Mouse (Mus musculus): Measurements from ENCODE around the gene Flrt3. TPM values are rescaled to one million over a fixed set of nuclear protein-coding genes. Genes with fewer than 3 reads are reported as not detected.

The Flrt3 gene
- polyA plus RNA-seq (2012; rRNA removed), result 0.23 and 0.25 TPM in 2 replicates

GRCm38 (mm10) chr2:140670963-140671702, at the start of gene Flrt3:
Gene Flrt3 (minus strand): TSS chr2:140671469.
- no peaks in the 10 kb centered on the region for H3K4me1 ChIP-seq (ENCODE audit: control insufficient read depth, insufficient read depth, insufficient read length)
- TF ChIP-seq POLR2A (IDR thresholded peaks at IDR 0.05; ENCODE audit: low read depth, low read length), result no peak
- no peak for TF ChIP-seq CTCF (IDR thresholded peaks at IDR 0.05; ENCODE audit: extremely low read depth, insufficient read depth, insufficient read length, insufficient replicate concordance)
- H3K27ac ChIP-seq (ENCODE audit: insufficient read depth, low read length), result no peak within 1 kb of the TSS
- no peaks in the 10 kb centered on the region for H3K36me3 ChIP-seq (ENCODE audit: control insufficient read depth, insufficient read depth, low read length)
- no peak for DNase-seq (ENCODE audit: low read depth in 1 of 2, low spot score in 2 of 2)
- peak within 1 kb of the TSS; percentile 17 for H3K4me3 ChIP-seq (ENCODE audit: extremely low read depth, insufficient read depth, insufficient read length)
- 3% methylated on average over 26 of the region's 26 CpGs for WGBS
- H3K27me3 ChIP-seq (ENCODE audit: control insufficient read depth, insufficient read depth, low read length), result no peaks in the 10 kb centered on the region

- no peaks in the 10 kb centered on the region for H3K4me1 ChIP-seq (ENCODE audit: control insufficient read depth, insufficient read depth, insufficient read length)
- no peaks in the 10 kb centered on the region for H3K36me3 ChIP-seq (ENCODE audit: control insufficient read depth, insufficient read depth, low read length)
- 92% methylated on average over 9 of the region's 9 CpGs for WGBS
- TF ChIP-seq CTCF (IDR thresholded peaks at IDR 0.05; ENCODE audit: extremely low read depth, insufficient read depth, insufficient read length, insufficient replicate concordance), result no peak
- no peak for TF ChIP-seq POLR2A (IDR thresholded peaks at IDR 0.05; ENCODE audit: low read depth, low read length)
- H3K4me3 ChIP-seq (ENCODE audit: extremely low read depth, insufficient read depth, insufficient read length), result no peak overlapping the region
- DNase-seq (ENCODE audit: low read depth in 1 of 2, low spot score in 2 of 2), result no peak
- no peak overlapping the region for H3K27ac ChIP-seq (ENCODE audit: insufficient read depth, low read length)
- no peaks in the 10 kb centered on the region for H3K27me3 ChIP-seq (ENCODE audit: control insufficient read depth, insufficient read depth, low read length)
Observed at GRCm38 (mm10) chr2:140717407-140717806, 46.1 kb upstream of the Flrt3 start.

GRCm38 (mm10) chr2:140715822-140716221, 44.6 kb upstream of the Flrt3 start:
- H3K27ac ChIP-seq (ENCODE audit: insufficient read depth, low read length), result no peak overlapping the region
- WGBS, result 80% methylated on average over 4 of the region's 4 CpGs
- TF ChIP-seq POLR2A (IDR thresholded peaks at IDR 0.05; ENCODE audit: low read depth, low read length) (no peak), CTCF (IDR thresholded peaks at IDR 0.05; ENCODE audit: extremely low read depth, insufficient read depth, insufficient read length, insufficient replicate concordance) (no peak)
- no peak for DNase-seq (ENCODE audit: low read depth in 1 of 2, low spot score in 2 of 2)
- no peaks in the 10 kb centered on the region for H3K36me3 ChIP-seq (ENCODE audit: control insufficient read depth, insufficient read depth, low read length)
- no peaks in the 10 kb centered on the region for H3K27me3 ChIP-seq (ENCODE audit: control insufficient read depth, insufficient read depth, low read length)
- no peak overlapping the region for H3K4me3 ChIP-seq (ENCODE audit: extremely low read depth, insufficient read depth, insufficient read length)
- H3K4me1 ChIP-seq (ENCODE audit: control insufficient read depth, insufficient read depth, insufficient read length), result no peaks in the 10 kb centered on the region

- TF ChIP-seq POLR2A (IDR thresholded peaks at IDR 0.05; ENCODE audit: low read depth, low read length) (no peak), CTCF (IDR thresholded peaks at IDR 0.05; ENCODE audit: extremely low read depth, insufficient read depth, insufficient read length, insufficient replicate concordance) (no peak)
- WGBS, result 87% methylated on average over 5 of the region's 5 CpGs
- H3K4me1 ChIP-seq (ENCODE audit: control insufficient read depth, insufficient read depth, insufficient read length), result no peaks in the 10 kb centered on the region
- H3K36me3 ChIP-seq (ENCODE audit: control insufficient read depth, insufficient read depth, low read length), result no peaks in the 10 kb centered on the region
- H3K4me3 ChIP-seq (ENCODE audit: extremely low read depth, insufficient read depth, insufficient read length), result no peak overlapping the region
- no peak for DNase-seq (ENCODE audit: low read depth in 1 of 2, low spot score in 2 of 2)
- H3K27me3 ChIP-seq (ENCODE audit: control insufficient read depth, insufficient read depth, low read length), result no peaks in the 10 kb centered on the region
- H3K27ac ChIP-seq (ENCODE audit: insufficient read depth, low read length), result no peak overlapping the region
Observed at GRCm38 (mm10) chr2:140707550-140707949, 36.3 kb upstream of the Flrt3 start.

- 68% methylated on average over 2 of the region's 2 CpGs for WGBS
- no peaks in the 10 kb centered on the region for H3K36me3 ChIP-seq (ENCODE audit: control insufficient read depth, insufficient read depth, low read length)
- no peaks in the 10 kb centered on the region for H3K27me3 ChIP-seq (ENCODE audit: control insufficient read depth, insufficient read depth, low read length)
- no peak for DNase-seq (ENCODE audit: low read depth in 1 of 2, low spot score in 2 of 2)
- H3K27ac ChIP-seq (ENCODE audit: insufficient read depth, low read length), result no peak overlapping the region
- TF ChIP-seq POLR2A (IDR thresholded peaks at IDR 0.05; ENCODE audit: low read depth, low read length) (no peak), CTCF (IDR thresholded peaks at IDR 0.05; ENCODE audit: extremely low read depth, insufficient read depth, insufficient read length, insufficient replicate concordance) (no peak)
- no peaks in the 10 kb centered on the region for H3K4me1 ChIP-seq (ENCODE audit: control insufficient read depth, insufficient read depth, insufficient read length)
- no peak overlapping the region for H3K4me3 ChIP-seq (ENCODE audit: extremely low read depth, insufficient read depth, insufficient read length)
Observed at GRCm38 (mm10) chr2:140705278-140705677, 34.0 kb upstream of the Flrt3 start.

- Histone ChIP-seq H3K36me3 (ENCODE audit: control insufficient read depth, insufficient read depth, low read length) (no peaks in the 10 kb centered on the region), H3K27me3 (ENCODE audit: control insufficient read depth, insufficient read depth, low read length) (no peaks in the 10 kb centered on the region), H3K4me1 (ENCODE audit: control insufficient read depth, insufficient read depth, insufficient read length) (no peaks in the 10 kb centered on the region), H3K27ac (ENCODE audit: insufficient read depth, low read length) (no peak overlapping the region), H3K4me3 (ENCODE audit: extremely low read depth, insufficient read depth, insufficient read length) (no peak overlapping the region)
- TF ChIP-seq CTCF (IDR thresholded peaks at IDR 0.05; ENCODE audit: extremely low read depth, insufficient read depth, insufficient read length, insufficient replicate concordance), result no peak
- no peak for TF ChIP-seq POLR2A (IDR thresholded peaks at IDR 0.05; ENCODE audit: low read depth, low read length)
- 78% methylated on average over 3 of the region's 3 CpGs for WGBS
- DNase-seq (ENCODE audit: low read depth in 1 of 2, low spot score in 2 of 2), result no peak
Observed at GRCm38 (mm10) chr2:140704146-140704545, 32.9 kb upstream of the Flrt3 start.

GRCm38 (mm10) chr2:140703377-140703776, 32.1 kb upstream of the Flrt3 start:
- DNase-seq (ENCODE audit: low read depth in 1 of 2, low spot score in 2 of 2), result no peak

More at GRCm38 (mm10) chr2:140703377-140703776, 32.1 kb upstream of the Flrt3 start:
- 88% methylated on average over 4 of the region's 4 CpGs for WGBS
- TF ChIP-seq POLR2A (IDR thresholded peaks at IDR 0.05; ENCODE audit: low read depth, low read length) (no peak), CTCF (IDR thresholded peaks at IDR 0.05; ENCODE audit: extremely low read depth, insufficient read depth, insufficient read length, insufficient replicate concordance) (no peak)
- Histone ChIP-seq H3K4me1 (ENCODE audit: control insufficient read depth, insufficient read depth, insufficient read length) (no peaks in the 10 kb centered on the region), H3K4me3 (ENCODE audit: extremely low read depth, insufficient read depth, insufficient read length) (no peak overlapping the region), H3K36me3 (ENCODE audit: control insufficient read depth, insufficient read depth, low read length) (no peaks in the 10 kb centered on the region), H3K27me3 (ENCODE audit: control insufficient read depth, insufficient read depth, low read length) (no peaks in the 10 kb centered on the region), H3K27ac (ENCODE audit: insufficient read depth, low read length) (no peak overlapping the region)

Data from spleen, adult 2 months (tissue).